Mouse (Mus musculus): ENCODE data around the gene Gm28305. TPM values are rescaled to one million over a fixed set of nuclear protein-coding genes. Genes with fewer than 3 reads are reported as not detected.

Gm28305 gene
- polyA plus RNA-seq, 1 experiment from 2014 or later = not detected

GRCm38 (mm10) chr9:104029861-104030260, 10.6 kb upstream of the Gm28305 start:
- Histone ChIP-seq H3K9ac (replicated peaks; ENCODE audit: low read length) (no peak overlapping the region), H3K9me3 (ENCODE audit: control insufficient read depth, low read length) (no peaks in the 10 kb centered on the region), H3K4me3 (replicated peaks; ENCODE audit: low read depth, low read length) (no peak overlapping the region), H3K4me1 (ENCODE audit: control insufficient read depth, insufficient read depth, low read length) (no peaks in the 10 kb centered on the region), H3K36me3 (ENCODE audit: control insufficient read depth, insufficient read depth, low read length) (peaks cover 14% of the 10 kb centered on the region; the same call in 1 of the 2 replicates), H3K27me3 (ENCODE audit: control insufficient read depth, insufficient read depth, low read length) (no peaks in the 10 kb centered on the region), H3K27ac (replicated peaks; ENCODE audit: low read depth, low read length) (no peak overlapping the region), H3K4me2 (ENCODE audit: low read length) (no peak overlapping the region)
- WGBS = 94% methylated on average over 11 of the region's 11 CpGs
- no peak for DNase-seq
- ATAC-seq (ENCODE audit: low FRiP score, low TSS enrichment) = no peak

- ATAC-seq (ENCODE audit: low FRiP score, low TSS enrichment) (no peak), DNase-seq (no peak)
- Histone ChIP-seq H3K9me3 (ENCODE audit: control insufficient read depth, low read length) (no peaks in the 10 kb centered on the region), H3K27ac (replicated peaks; ENCODE audit: low read depth, low read length) (no peak overlapping the region), H3K27me3 (ENCODE audit: control insufficient read depth, insufficient read depth, low read length) (no peaks in the 10 kb centered on the region), H3K9ac (replicated peaks; ENCODE audit: low read length) (no peak overlapping the region), H3K4me2 (ENCODE audit: low read length) (no peak overlapping the region), H3K36me3 (ENCODE audit: control insufficient read depth, insufficient read depth, low read length) (peaks cover 13% of the 10 kb centered on the region; the same call in 1 of the 2 replicates), H3K4me3 (replicated peaks; ENCODE audit: low read depth, low read length) (no peak overlapping the region), H3K4me1 (ENCODE audit: control insufficient read depth, insufficient read depth, low read length) (no peaks in the 10 kb centered on the region)
- 85% methylated on average over 8 of the region's 8 CpGs for WGBS
Measured at GRCm38 (mm10) chr9:104034231-104034630, 6.2 kb upstream of the Gm28305 start.

- 76% methylated on average over 6 of the region's 6 CpGs for WGBS
- H3K4me1 ChIP-seq (ENCODE audit: control insufficient read depth, insufficient read depth, low read length) = no peaks in the 10 kb centered on the region
- peaks cover 15% of the 10 kb centered on the region; the same call in 1 of the 2 replicates for H3K36me3 ChIP-seq (ENCODE audit: control insufficient read depth, insufficient read depth, low read length)
- DNase-seq (no peak), ATAC-seq (ENCODE audit: low FRiP score, low TSS enrichment) (no peak)
- no peak overlapping the region for H3K4me3 ChIP-seq (replicated peaks; ENCODE audit: low read depth, low read length)
- no peak overlapping the region for H3K4me2 ChIP-seq (ENCODE audit: low read length)
- no peak overlapping the region for H3K27ac ChIP-seq (replicated peaks; ENCODE audit: low read depth, low read length)
- no peaks in the 10 kb centered on the region for H3K9me3 ChIP-seq (ENCODE audit: control insufficient read depth, low read length)
- H3K27me3 ChIP-seq (ENCODE audit: control insufficient read depth, insufficient read depth, low read length) = no peaks in the 10 kb centered on the region
- H3K9ac ChIP-seq (replicated peaks; ENCODE audit: low read length) = no peak overlapping the region
Measured at GRCm38 (mm10) chr9:104034718-104035117, 5.7 kb upstream of the Gm28305 start.

GRCm38 (mm10) chr9:104035261-104036015, 5.0 kb upstream of the Gm28305 start:
- Histone ChIP-seq H3K4me2 (ENCODE audit: low read length) (no peak overlapping the region), H3K27ac (replicated peaks; ENCODE audit: low read depth, low read length) (no peak overlapping the region), H3K9me3 (ENCODE audit: control insufficient read depth, low read length) (no peaks in the 10 kb centered on the region), H3K9ac (replicated peaks; ENCODE audit: low read length) (no peak overlapping the region), H3K4me3 (replicated peaks; ENCODE audit: low read depth, low read length) (no peak overlapping the region), H3K27me3 (ENCODE audit: control insufficient read depth, insufficient read depth, low read length) (no peaks in the 10 kb centered on the region), H3K4me1 (ENCODE audit: control insufficient read depth, insufficient read depth, low read length) (no peaks in the 10 kb centered on the region), H3K36me3 (ENCODE audit: control insufficient read depth, insufficient read depth, low read length) (peaks cover 15% of the 10 kb centered on the region; the same call in 1 of the 2 replicates)
- 44% methylated on average over 24 of the region's 24 CpGs for WGBS
- DNase-seq (peak; percentile 84), ATAC-seq (ENCODE audit: low FRiP score, low TSS enrichment) (no peak)

GRCm38 (mm10) chr9:104038266-104038665, 2.2 kb upstream of the Gm28305 start:
- ATAC-seq (ENCODE audit: low FRiP score, low TSS enrichment) = no peak
- 93% methylated on average over 13 of the region's 13 CpGs for WGBS
- Histone ChIP-seq H3K4me3 (replicated peaks; ENCODE audit: low read depth, low read length) (no peak overlapping the region), H3K4me2 (ENCODE audit: low read length) (no peak overlapping the region), H3K9me3 (ENCODE audit: control insufficient read depth, low read length) (no peaks in the 10 kb centered on the region), H3K27me3 (ENCODE audit: control insufficient read depth, insufficient read depth, low read length) (no peaks in the 10 kb centered on the region), H3K4me1 (ENCODE audit: control insufficient read depth, insufficient read depth, low read length) (no peaks in the 10 kb centered on the region), H3K27ac (replicated peaks; ENCODE audit: low read depth, low read length) (no peak overlapping the region), H3K36me3 (ENCODE audit: control insufficient read depth, insufficient read depth, low read length) (peaks cover 17% of the 10 kb centered on the region; the same call in 1 of the 2 replicates), H3K9ac (replicated peaks; ENCODE audit: low read length) (no peak overlapping the region)
- DNase-seq = no peak

- Histone ChIP-seq H3K27me3 (ENCODE audit: control insufficient read depth, insufficient read depth, low read length) (no peaks in the 10 kb centered on the region), H3K36me3 (ENCODE audit: control insufficient read depth, insufficient read depth, low read length) (peaks cover 19% of the 10 kb centered on the region; the same call in 1 of the 2 replicates), H3K9ac (replicated peaks; ENCODE audit: low read length) (no peak overlapping the region), H3K27ac (replicated peaks; ENCODE audit: low read depth, low read length) (no peak overlapping the region), H3K4me2 (ENCODE audit: low read length) (no peak overlapping the region), H3K4me1 (ENCODE audit: control insufficient read depth, insufficient read depth, low read length) (no peaks in the 10 kb centered on the region), H3K4me3 (replicated peaks; ENCODE audit: low read depth, low read length) (no peak overlapping the region), H3K9me3 (ENCODE audit: control insufficient read depth, low read length) (no peaks in the 10 kb centered on the region)
- DNase-seq (no peak), ATAC-seq (ENCODE audit: low FRiP score, low TSS enrichment) (no peak)
- WGBS = 94% methylated on average over 21 of the region's 21 CpGs
Measured at GRCm38 (mm10) chr9:104039031-104039695, 1.3 kb upstream of the Gm28305 start.

- Histone ChIP-seq H3K27me3 (ENCODE audit: control insufficient read depth, insufficient read depth, low read length) (no peaks in the 10 kb centered on the region), H3K36me3 (ENCODE audit: control insufficient read depth, insufficient read depth, low read length) (peaks cover 22% of the 10 kb centered on the region; the same call in 1 of the 2 replicates), H3K4me3 (replicated peaks; ENCODE audit: low read depth, low read length) (no peak overlapping the region), H3K27ac (replicated peaks; ENCODE audit: low read depth, low read length) (no peak overlapping the region), H3K4me1 (ENCODE audit: control insufficient read depth, insufficient read depth, low read length) (no peaks in the 10 kb centered on the region), H3K4me2 (ENCODE audit: low read length) (no peak overlapping the region), H3K9me3 (ENCODE audit: control insufficient read depth, low read length) (no peaks in the 10 kb centered on the region), H3K9ac (replicated peaks; ENCODE audit: low read length) (no peak overlapping the region)
- 92% methylated on average over 4 of the region's 4 CpGs for whole genome bisulfite sequencing
- DNase-seq (no peak), ATAC-seq (ENCODE audit: low FRiP score, low TSS enrichment) (no peak)
Measured at GRCm38 (mm10) chr9:104039742-104040141, 720 bp upstream of the Gm28305 start.

GRCm38 (mm10) chr9:104043676-104044075, 3.2 kb downstream of the Gm28305 start:
- ATAC-seq (ENCODE audit: low FRiP score, low TSS enrichment) (no peak), DNase-seq (no peak)
- Histone ChIP-seq H3K9me3 (ENCODE audit: control insufficient read depth, low read length) (no peaks in the 10 kb centered on the region), H3K4me3 (replicated peaks; ENCODE audit: low read depth, low read length) (no peak overlapping the region), H3K27me3 (ENCODE audit: control insufficient read depth, insufficient read depth, low read length) (no peaks in the 10 kb centered on the region), H3K4me2 (ENCODE audit: low read length) (no peak overlapping the region), H3K9ac (replicated peaks; ENCODE audit: low read length) (no peak overlapping the region), H3K36me3 (ENCODE audit: control insufficient read depth, insufficient read depth, low read length) (peaks cover 39% of the 10 kb centered on the region), H3K27ac (replicated peaks; ENCODE audit: low read depth, low read length) (no peak overlapping the region), H3K4me1 (ENCODE audit: control insufficient read depth, insufficient read depth, low read length) (no peaks in the 10 kb centered on the region)
- WGBS = 87% methylated on average over 4 of the region's 4 CpGs

- Histone ChIP-seq H3K4me1 (ENCODE audit: control insufficient read depth, insufficient read depth, low read length) (no peaks in the 10 kb centered on the region), H3K4me3 (replicated peaks; ENCODE audit: low read depth, low read length) (no peak overlapping the region), H3K9me3 (ENCODE audit: control insufficient read depth, low read length) (no peaks in the 10 kb centered on the region), H3K36me3 (ENCODE audit: control insufficient read depth, insufficient read depth, low read length) (peaks cover 96% of the 10 kb centered on the region), H3K9ac (replicated peaks; ENCODE audit: low read length) (no peak overlapping the region), H3K27ac (replicated peaks; ENCODE audit: low read depth, low read length) (no peak overlapping the region), H3K4me2 (ENCODE audit: low read length) (no peak overlapping the region), H3K27me3 (ENCODE audit: control insufficient read depth, insufficient read depth, low read length) (no peaks in the 10 kb centered on the region)
- ATAC-seq (ENCODE audit: low FRiP score, low TSS enrichment) (no peak), DNase-seq (no peak)
- WGBS = 88% methylated on average over 6 of the region's 6 CpGs
Measured at GRCm38 (mm10) chr9:104051028-104051427, 10.6 kb downstream of the Gm28305 start.

Data from midbrain, embryonic 14.5 days (tissue).